ENCODE assay signal across 7 mouse cellular contexts in the genomic region with DNA sequence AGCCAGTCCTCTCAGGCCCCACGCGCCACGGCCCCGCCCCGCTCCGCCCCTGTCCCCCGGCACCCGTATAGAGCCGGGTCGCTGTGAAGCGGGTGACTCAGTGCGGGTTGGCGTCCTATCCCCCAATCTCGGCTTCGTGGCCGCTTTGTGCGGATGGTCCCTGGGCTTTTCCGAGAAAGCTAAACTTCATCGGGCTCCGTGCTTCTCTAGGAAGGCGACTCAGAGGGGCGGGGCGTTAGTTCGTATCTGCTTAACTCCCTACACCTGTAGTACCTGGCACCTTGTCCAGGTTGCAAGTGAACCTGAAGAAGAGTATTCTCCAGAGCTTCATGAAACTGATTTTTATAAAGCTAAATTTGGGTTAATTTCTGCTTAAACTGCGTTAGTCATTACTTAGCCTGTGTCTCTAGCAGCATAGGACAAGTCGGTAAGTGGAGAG. TPM values are rescaled to one million over a fixed set of nuclear protein-coding genes. Genes with fewer than 3 reads are reported as not detected.
DNase-seq lines count a peak whose midpoint lies in the region; ATAC-seq and TF ChIP-seq lines count a peak whose summit lies in the region.

No protein-coding gene starts in this region.

- TF ChIP-seq CTCF in lung, postnatal 0 days (IDR thresholded peaks at IDR 0.05): no peak
- TF ChIP-seq CTCF in small intestine, adult 2 months (IDR thresholded peaks at IDR 0.05; ENCODE audit: extremely low read depth, insufficient read length, insufficient replicate concordance, low read depth, low read length): no peak

- no peak for DNase-seq in lung, postnatal 0 days (ENCODE audit: low spot score)
- DNase-seq in lung, postnatal 25 days (ENCODE audit: low spot score): no peak
- no peak for DNase-seq in forebrain, embryonic 10.5 days (ENCODE audit: extremely low spot score, low spot score)
- no peak for DNase-seq in urinary bladder, adult 2 months (ENCODE audit: low spot score)

- H3K9ac ChIP-seq in lung, postnatal 0 days (replicated peaks; ENCODE audit: low read depth): no peak overlapping the region
- H3K9ac ChIP-seq in limb, embryonic 12.5 days (replicated peaks): 0 out of 2 replicates have a peak overlapping the region, but pooled peaks have one; percentile 31

- H3K4me3 ChIP-seq in lung, postnatal 0 days (ENCODE audit: low read depth, low read length): peak overlapping the region; percentile 73
- H3K4me3 ChIP-seq in forebrain, embryonic 10.5 days: peak overlapping the region; percentile 92
- peak overlapping the region; percentile 88 for H3K4me3 ChIP-seq in limb, embryonic 12.5 days (replicated peaks)
- H3K4me3 ChIP-seq in small intestine, adult 2 months (ENCODE audit: low read depth, low read length): peak overlapping the region; percentile 76

- peak overlapping the region; percentile 61 for H3K4me2 ChIP-seq in lung, postnatal 0 days (replicated peaks; ENCODE audit: low read depth, low read length)
- H3K4me2 ChIP-seq in limb, embryonic 12.5 days: peak overlapping the region; percentile 75

- peaks cover 15% of the 10 kb centered on the region; the same call in 1 of the 2 replicates for H3K4me1 ChIP-seq in lung, postnatal 0 days (ENCODE audit: insufficient read depth, low read depth, low read length)
- H3K4me1 ChIP-seq in forebrain, embryonic 10.5 days: peaks cover 31% of the 10 kb centered on the region
- peaks cover 31% of the 10 kb centered on the region for H3K4me1 ChIP-seq in limb, embryonic 12.5 days (replicated peaks)
- H3K4me1 ChIP-seq in small intestine, adult 2 months (ENCODE audit: control insufficient read depth, insufficient read depth, insufficient read length, low read length): peaks cover 12% of the 10 kb centered on the region; the same call in 1 of the 2 replicates

- 3% methylated on average over 26 of the region's 26 CpGs for WGBS in lung, postnatal 0 days
- 2% methylated on average over 26 of the region's 26 CpGs for WGBS in forebrain, embryonic 10.5 days
- 2% methylated on average over 26 of the region's 26 CpGs for WGBS in limb, embryonic 12.5 days
- 2% methylated on average over 26 of the region's 26 CpGs for WGBS in small intestine, adult 2 months

- TF ChIP-seq POLR2A in small intestine, adult 2 months (IDR thresholded peaks at IDR 0.05; ENCODE audit: low read depth, low read length): peak; percentile 88

- H3K9me3 ChIP-seq in lung, postnatal 0 days (ENCODE audit: low read length): no peaks in the 10 kb centered on the region
- H3K9me3 ChIP-seq in forebrain, embryonic 10.5 days: no peaks in the 10 kb centered on the region
- H3K9me3 ChIP-seq in limb, embryonic 12.5 days: no peaks in the 10 kb centered on the region

- H3K27ac ChIP-seq in lung, postnatal 0 days (ENCODE audit: low read length): peak overlapping the region; percentile 43
- peak overlapping the region; percentile 94 for H3K27ac ChIP-seq in forebrain, embryonic 10.5 days
- H3K27ac ChIP-seq in limb, embryonic 12.5 days: 0 out of 2 replicates have a peak overlapping the region, but pooled peaks have one; percentile 41
- peak overlapping the region; percentile 23; the same call in 1 of the 2 replicates for H3K27ac ChIP-seq in small intestine, adult 2 months (ENCODE audit: insufficient read depth, low read depth, low read length)

- no peaks in the 10 kb centered on the region for H3K27me3 ChIP-seq in lung, postnatal 0 days (replicated peaks; ENCODE audit: insufficient read depth, low read length)
- H3K27me3 ChIP-seq in forebrain, embryonic 10.5 days (ENCODE audit: poor library complexity, severe bottlenecking): no peaks in the 10 kb centered on the region
- no peaks in the 10 kb centered on the region for H3K27me3 ChIP-seq in limb, embryonic 12.5 days
- no peaks in the 10 kb centered on the region for H3K27me3 ChIP-seq in small intestine, adult 2 months (ENCODE audit: control insufficient read depth, insufficient read depth, low read length)

- H3K36me3 ChIP-seq in lung, postnatal 0 days (ENCODE audit: insufficient read depth, low read length): 0 out of 2 replicates have a peak, but pooled peaks cover 1% of the 10 kb centered on the region
- peaks cover 24% of the 10 kb centered on the region for H3K36me3 ChIP-seq in forebrain, embryonic 10.5 days (replicated peaks)
- peaks cover 9% of the 10 kb centered on the region; the same call in 1 of the 2 replicates for H3K36me3 ChIP-seq in limb, embryonic 12.5 days
- no peaks in the 10 kb centered on the region for H3K36me3 ChIP-seq in small intestine, adult 2 months (ENCODE audit: control insufficient read depth, insufficient read depth, low read length)

- no peak for ATAC-seq in lung, postnatal 0 days
- ATAC-seq in limb, embryonic 12.5 days (ENCODE audit: insufficient number of reproducible peaks, insufficient read depth, low FRiP score, low TSS enrichment, low read depth): peak; percentile 5; the same call in 1 of the 2 replicates
- no peak for ATAC-seq in inflammation-experienced regulatory T-cells, adult 6 months

- TF ChIP-seq EP300 in lung, postnatal 0 days (IDR thresholded peaks at IDR 0.05): no peak

RNA-seq across cellular contexts. Expression of a gene that starts 0.5 kb away (rescaled TPM):
- 14.1 and 15.6 TPM in 2 replicates for polyA plus RNA-seq in lung, postnatal 0 days (2015; fragmentation: Nextera tagmentation; extraction: Ambion mirVana)
- 16.3 and 19.0 TPM in 2 replicates for polyA plus RNA-seq in forebrain, embryonic 10.5 days (2016; fragmentation: Nextera tagmentation; extraction: Ambion mirVana)
- 27.4 and 27.5 TPM in 2 replicates for polyA plus RNA-seq in limb, embryonic 12.5 days (2016; fragmentation: Nextera tagmentation; extraction: Ambion mirVana)
- polyA plus RNA-seq in small intestine, adult 2 months (2012; rRNA removed): 6.4 and 17.5 TPM in 2 replicates
- 1 to 10 TPM; 4.6 to 8.0 (median 6.4) TPM for polyA plus RNA-seq in inflammation-experienced regulatory T-cells, adult 6 months (2017; shearing (Covaris generic))
- polyA plus RNA-seq in urinary bladder, adult 2 months (2012; rRNA removed): 22.2 and 30.0 TPM in 2 replicates

Comparison
In these comparisons a context has a peak if more than half of its experiments do, and no peak if none do; other contexts are left out.
1. H3K27ac ChIP-seq: peak in every context shown above with its lines; median percentile 94 in forebrain, embryonic 10.5 days; 43 in lung, postnatal 0 days; 41 in limb, embryonic 12.5 days; 23 in small intestine, adult 2 months.